Mouse (Mus musculus): ENCODE results near the gene Prox1.

Gene Prox1

GRCm38 (mm10) chr1:190173596-190173995 lies 3.1 kb upstream of the Prox1 start:
- DNase-seq (ENCODE audit: low read depth, low spot score), result peak; percentile 47

- DNase-seq (ENCODE audit: low read depth, low spot score), result no peak
These were observed 2.5 kb upstream of the Prox1 start for GRCm38 (mm10) chr1:190172979-190173461.

- no peak for DNase-seq (ENCODE audit: low read depth, low spot score)
These were observed 1.9 kb upstream of the Prox1 start for GRCm38 (mm10) chr1:190172311-190172978.

GRCm38 (mm10) chr1:190171750-190172149 lies 1.2 kb upstream of the Prox1 start:
- DNase-seq (ENCODE audit: low read depth, low spot score), result no peak

GRCm38 (mm10) chr1:190171341-190171740 lies 827 bp upstream of the Prox1 start:
- DNase-seq (ENCODE audit: low read depth, low spot score), result no peak

- no peak for DNase-seq (ENCODE audit: low read depth, low spot score)
These were observed 304 bp upstream of the Prox1 start for GRCm38 (mm10) chr1:190170819-190171216.

- DNase-seq (ENCODE audit: low read depth, low spot score), result peak; percentile 45
These were observed 1.5 kb downstream of the Prox1 start for GRCm38 (mm10) chr1:190168761-190169671.

- DNase-seq (ENCODE audit: low read depth, low spot score), result no peak
These were observed 2.4 kb downstream of the Prox1 start for GRCm38 (mm10) chr1:190168115-190168514.

- no peak for DNase-seq (ENCODE audit: low read depth, low spot score)
These were observed 2.9 kb downstream of the Prox1 start for GRCm38 (mm10) chr1:190167609-190168008.

- DNase-seq (ENCODE audit: low read depth, low spot score), result no peak
These were observed 5.0 kb downstream of the Prox1 start for GRCm38 (mm10) chr1:190165511-190165910.

GRCm38 (mm10) chr1:190163471-190163870 lies 7.0 kb downstream of the Prox1 start:
- DNase-seq (ENCODE audit: low read depth, low spot score), result peak; percentile 64

GRCm38 (mm10) chr1:190161708-190162465 lies 8.6 kb downstream of the Prox1 start:
- DNase-seq (ENCODE audit: low read depth, low spot score), result peak; percentile 85

- DNase-seq (ENCODE audit: low read depth, low spot score), result no peak
These were observed 9.2 kb downstream of the Prox1 start for GRCm38 (mm10) chr1:190161288-190161687.

- no peak for DNase-seq (ENCODE audit: low read depth, low spot score)
These were observed 11.1 kb downstream of the Prox1 start for GRCm38 (mm10) chr1:190159457-190159856.

- DNase-seq (ENCODE audit: low read depth, low spot score), result no peak
These were observed 14.8 kb downstream of the Prox1 start for GRCm38 (mm10) chr1:190155751-190156150.

GRCm38 (mm10) chr1:190155021-190155420 lies 15.5 kb downstream of the Prox1 start:
- DNase-seq (ENCODE audit: low read depth, low spot score), result no peak

- no peak for DNase-seq (ENCODE audit: low read depth, low spot score)
These were observed 16.2 kb downstream of the Prox1 start for GRCm38 (mm10) chr1:190154292-190154691.

- no peak for DNase-seq (ENCODE audit: low read depth, low spot score)
These were observed 17.9 kb downstream of the Prox1 start for GRCm38 (mm10) chr1:190152603-190153002.

- DNase-seq (ENCODE audit: low read depth, low spot score), result no peak
These were observed 21.2 kb downstream of the Prox1 start for GRCm38 (mm10) chr1:190149233-190149741.

GRCm38 (mm10) chr1:190148661-190149232 lies 21.8 kb downstream of the Prox1 start:
- DNase-seq (ENCODE audit: low read depth, low spot score), result no peak

GRCm38 (mm10) chr1:190147816-190148215 lies 22.7 kb downstream of the Prox1 start:
- no peak for DNase-seq (ENCODE audit: low read depth, low spot score)

Measured in brain, adult 2 months (tissue).